Mouse (Mus musculus) cortical plate, adult 2 months (tissue): Measurements from ENCODE around the gene Chst8.

ENCODE experiments used
- CTCF ChIP-seq: fragments of 200-500 bp; IDR thresholded peaks from 2 replicates; pipeline ENCODE4 v1.5.1; 2011; ENCODE audit warnings: mild to moderate bottlenecking, control low read depth, low read length; ENCODE audit not compliant: insufficient read depth; ENCODE audit errors: extremely low read depth
- POLR2A ChIP-seq: fragments of 200-500 bp; IDR thresholded peaks from 2 replicates; pipeline ENCODE4 v1.6.1; 2011; ENCODE audit warnings: mild to moderate bottlenecking, low read length, control low read depth; ENCODE audit not compliant: insufficient read depth; ENCODE audit errors: extremely low read depth

DNA sequence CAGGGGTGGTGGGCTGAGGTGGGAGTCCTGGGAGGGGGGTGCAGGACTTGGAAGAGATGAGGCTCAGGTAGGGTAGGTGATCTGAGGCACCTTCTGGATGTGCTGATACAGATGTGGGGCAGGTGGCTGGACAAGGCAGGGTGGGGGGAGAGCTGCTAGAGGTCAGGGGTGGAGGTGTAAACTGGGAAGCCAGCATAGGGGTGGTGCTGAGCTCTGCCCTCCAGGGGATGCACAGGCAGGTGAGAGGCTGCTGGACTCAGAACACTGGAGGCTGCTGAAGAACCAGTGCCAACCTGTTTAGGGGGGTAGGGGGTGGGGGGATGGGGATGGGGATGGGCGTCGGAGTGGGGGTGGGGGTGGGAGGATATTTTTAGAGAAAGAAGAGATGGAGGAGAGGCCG lies 141.7 kb downstream of the Chst8 start:
- no peak for TF ChIP-seq CTCF
- TF ChIP-seq POLR2A, result no peak
